Mouse (Mus musculus) spleen, postnatal 10 days (tissue): ENCODE data around the gene Olfr1491.

Experiments
- DNase-seq, 2 experiments: peaks; one replicate each; pipeline ENCODE4 v3.0.0; 2021 to 2022; ENCODE audit warnings: low spot score in 2 of 2

Gene Olfr1491

GRCm38 (mm10) chr19:13696968-13697367 is at the start of gene Olfr1491:
Olfr1491 (plus strand) TSS chr19:13697268.
- DNase-seq, result no peak

GRCm38 (mm10) chr19:13650791-13651190 is 46.3 kb upstream of the Olfr1491 start, which contains the start of gene Olfr1490:
Olfr1490 (plus strand) TSS chr19:13651091.
- DNase-seq, result no peak

- no peak for DNase-seq
Measured at GRCm38 (mm10) chr19:13722978-13723377, 25.9 kb downstream of the Olfr1491 start, which contains the start of gene Olfr1493-ps1. Olfr1493-ps1 (plus strand) TSS chr19:13723278.

- DNase-seq, result no peak
Measured at GRCm38 (mm10) chr19:13739428-13739827, 42.4 kb downstream of the Olfr1491 start, which contains the start of gene Olfr1494. Olfr1494 (plus strand) TSS chr19:13739728.

GRCm38 (mm10) chr19:13749366-13749765 is 52.3 kb downstream of the Olfr1491 start:
- no peak for DNase-seq
